Mouse (Mus musculus): Measurements from ENCODE around the gene Rab11fip3. TPM values are rescaled to one million over a fixed set of nuclear protein-coding genes. Genes with fewer than 3 reads are reported as not detected.

Rab11fip3 gene
- polyA plus RNA-seq, 2 experiments, result 1.4 to 2.1 TPM

- no peaks in the 10 kb centered on the region for H3K9me3 ChIP-seq (ENCODE audit: control insufficient read depth, low read length)
- H3K27ac ChIP-seq, result no peak overlapping the region
- no peak overlapping the region for H3K9ac ChIP-seq (replicated peaks)
- peaks cover 10 to 17% of the 10 kb centered on the region in 2 experiments for H3K4me1 ChIP-seq (replicated peaks; ENCODE audit: control insufficient read depth in 2 of 2, insufficient read depth in 2 of 2, low read length in 1 of 2)
- DNase-seq (ENCODE audit: low read depth in 3 of 3, low spot score in 3 of 3), result no peak
- H3K4me2 ChIP-seq (ENCODE audit: low read depth), result no peak overlapping the region
- TF ChIP-seq CTCF (IDR thresholded peaks at IDR 0.05; ENCODE audit: low read depth), result no peak
- no peak for TF ChIP-seq EP300 (IDR thresholded peaks at IDR 0.05; ENCODE audit: low read depth)
- no peak overlapping the region for H3K4me3 ChIP-seq (ENCODE audit: insufficient read depth in 1 of 2, low read depth in 2 of 2, low read length in 2 of 2)
- no peak for ATAC-seq (ENCODE audit: insufficient read depth)
- no peaks in the 10 kb centered on the region for H3K36me3 ChIP-seq (replicated peaks; ENCODE audit: control insufficient read depth, insufficient read depth, low read depth)
- no peaks in the 10 kb centered on the region for H3K27me3 ChIP-seq (ENCODE audit: control insufficient read depth, insufficient read depth, low read length)
- WGBS (ENCODE audit: insufficient replicate concordance), result 62% methylated on average over 7 of the region's 7 CpGs
Measured at GRCm38 (mm10) chr17:26098461-26098860, 29.1 kb upstream of the Rab11fip3 start.

- TF ChIP-seq CTCF (IDR thresholded peaks at IDR 0.05; ENCODE audit: low read depth), result no peak
- TF ChIP-seq EP300 (IDR thresholded peaks at IDR 0.05; ENCODE audit: low read depth), result no peak
- DNase-seq (ENCODE audit: low read depth in 3 of 3, low spot score in 3 of 3), result peak; percentile 58 to 65 (median 64)
Measured at GRCm38 (mm10) chr17:26095121-26095740, 25.9 kb upstream of the Rab11fip3 start, which contains the start of gene Nme4. Gene Nme4 (minus strand): TSS chr17:26095602.

GRCm38 (mm10) chr17:26094531-26095110, 25.3 kb upstream of the Rab11fip3 start:
- H3K4me2 ChIP-seq (ENCODE audit: low read depth), result peak overlapping the region; percentile 84
- TF ChIP-seq EP300 (IDR thresholded peaks at IDR 0.05; ENCODE audit: low read depth), result no peak
- TF ChIP-seq CTCF (IDR thresholded peaks at IDR 0.05; ENCODE audit: low read depth), result no peak
- H3K9ac ChIP-seq (replicated peaks), result peak overlapping the region; percentile 75
- no peak for ATAC-seq (ENCODE audit: insufficient read depth)
- 17% methylated on average over 9 of the region's 9 CpGs for WGBS (ENCODE audit: insufficient replicate concordance)
- H3K36me3 ChIP-seq (replicated peaks; ENCODE audit: control insufficient read depth, insufficient read depth, low read depth), result no peaks in the 10 kb centered on the region
- H3K27me3 ChIP-seq (ENCODE audit: control insufficient read depth, insufficient read depth, low read length), result no peaks in the 10 kb centered on the region
- no peak overlapping the region for H3K27ac ChIP-seq
- H3K9me3 ChIP-seq (ENCODE audit: control insufficient read depth, low read length), result no peaks in the 10 kb centered on the region
- H3K4me1 ChIP-seq (replicated peaks; ENCODE audit: control insufficient read depth in 2 of 2, insufficient read depth in 2 of 2, low read length in 1 of 2), result peaks cover 10 to 18% of the 10 kb centered on the region in 2 experiments
- H3K4me3 ChIP-seq (ENCODE audit: insufficient read depth in 1 of 2, low read depth in 2 of 2, low read length in 2 of 2), result peak overlapping the region; percentile 66 to 77
- no peak for DNase-seq (ENCODE audit: low read depth in 3 of 3, low spot score in 3 of 3)

More at GRCm38 (mm10) chr17:26095121-26095740, 25.9 kb upstream of the Rab11fip3 start, which contains the start of gene Nme4:
- no peaks in the 10 kb centered on the region for H3K9me3 ChIP-seq (ENCODE audit: control insufficient read depth, low read length)
- no peaks in the 10 kb centered on the region for H3K36me3 ChIP-seq (replicated peaks; ENCODE audit: control insufficient read depth, insufficient read depth, low read depth)
- H3K27me3 ChIP-seq (ENCODE audit: control insufficient read depth, insufficient read depth, low read length), result no peaks in the 10 kb centered on the region
- WGBS (ENCODE audit: insufficient replicate concordance), result 2% methylated on average over 47 of the region's 47 CpGs
- H3K4me1 ChIP-seq (replicated peaks; ENCODE audit: control insufficient read depth in 2 of 2, insufficient read depth in 2 of 2, low read length in 1 of 2), result peaks cover 10 to 18% of the 10 kb centered on the region in 2 experiments
- peak within 1 kb of the TSS; percentile 66 to 77 for H3K4me3 ChIP-seq (ENCODE audit: insufficient read depth in 1 of 2, low read depth in 2 of 2, low read length in 2 of 2)
- H3K4me2 ChIP-seq (ENCODE audit: low read depth), result peak within 1 kb of the TSS; percentile 84
- peak within 1 kb of the TSS; percentile 75 for H3K9ac ChIP-seq (replicated peaks)
- peak within 1 kb of the TSS; percentile 44 for H3K27ac ChIP-seq
- peak; percentile 84 for ATAC-seq (ENCODE audit: insufficient read depth)

GRCm38 (mm10) chr17:26089905-26090632, 20.7 kb upstream of the Rab11fip3 start, which contains the start of gene Decr2:
Gene Decr2 (minus strand): TSS chr17:26090337.
- WGBS (ENCODE audit: insufficient replicate concordance), result 2% methylated on average over 32 of the region's 32 CpGs
- ATAC-seq (ENCODE audit: insufficient read depth), result peak; percentile 83

More at GRCm38 (mm10) chr17:26089905-26090632, 20.7 kb upstream of the Rab11fip3 start, which contains the start of gene Decr2:
- Histone ChIP-seq H3K4me3 (ENCODE audit: insufficient read depth in 1 of 2, low read depth in 2 of 2, low read length in 2 of 2) (peak within 1 kb of the TSS; percentile 66 to 72), H3K9ac (replicated peaks) (peak within 1 kb of the TSS; percentile 50; the same call in 1 of the 2 replicates), H3K36me3 (replicated peaks; ENCODE audit: control insufficient read depth, insufficient read depth, low read depth) (no peaks in the 10 kb centered on the region), H3K4me2 (ENCODE audit: low read depth) (peak within 1 kb of the TSS; percentile 82), H3K9me3 (ENCODE audit: control insufficient read depth, low read length) (no peaks in the 10 kb centered on the region), H3K4me1 (replicated peaks; ENCODE audit: control insufficient read depth in 2 of 2, insufficient read depth in 2 of 2, low read length in 1 of 2) (peaks cover 7 to 12% of the 10 kb centered on the region in 2 experiments), H3K27ac (no peak within 1 kb of the TSS), H3K27me3 (ENCODE audit: control insufficient read depth, insufficient read depth, low read length) (no peaks in the 10 kb centered on the region)
- no peak for TF ChIP-seq EP300 (IDR thresholded peaks at IDR 0.05; ENCODE audit: low read depth)
- peak; percentile 93 for TF ChIP-seq CTCF (IDR thresholded peaks at IDR 0.05; ENCODE audit: low read depth)
- DNase-seq (ENCODE audit: low read depth in 3 of 3, low spot score in 3 of 3), result peak; percentile 70 to 76 (median 70)
